Mouse (Mus musculus) hematopoietic stem cell, adult 5-6 weeks (primary cell): Measurements from ENCODE around the gene Snhg11. TPM values are rescaled to one million over a fixed set of nuclear protein-coding genes. Genes with fewer than 3 reads are reported as not detected.
A peak's percentile ranks its signal among the peaks of the same experiment; 100 is the strongest.

Experiments used
- ATAC-seq, 2 experiments: fragments of 125-278 bp in 1 of 2; replicated peaks in 1 of 2; 2 replicates each; pipeline ENCODE4 v1.8.0; 2016 to 2017; ENCODE audit warnings: inconsistent platforms in 2 of 2, mild to moderate bottlenecking in 2 of 2, moderate number of reproducible peaks in 2 of 2, low read depth in 1 of 2, moderate TSS enrichment in 1 of 2; ENCODE audit not compliant: low FRiP score in 2 of 2, poor library complexity in 2 of 2, severe bottlenecking in 2 of 2, insufficient read depth in 1 of 2, low TSS enrichment in 1 of 2
- total RNA-seq: library from RNA; stranded (forward); fragments of 172-1452, 232-1000 nt; gene quantifications from 2 replicates; pipeline ENCODE4 v1.2.3, GENCODE M21; 2017

The Snhg11 gene
- total RNA-seq, result not detected in 2 replicates

GRCm38 (mm10) chr2:158375443-158376122 lies at the start of gene Snhg11:
Gene Snhg11 (plus strand): TSS chr2:158375638.
- ATAC-seq, result peak; percentile 64 to 66

- ATAC-seq, result no peak
Measured at GRCm38 (mm10) chr2:158334356-158334755, 41.1 kb upstream of the Snhg11 start.

- no peak for ATAC-seq
Measured at GRCm38 (mm10) chr2:158337698-158338097, 37.7 kb upstream of the Snhg11 start.

GRCm38 (mm10) chr2:158339948-158340564 lies 35.4 kb upstream of the Snhg11 start:
- ATAC-seq, result peak in 1 of 2 experiments; percentile 73; a peak in 1 of 4 replicates

GRCm38 (mm10) chr2:158341324-158341723 lies 34.1 kb upstream of the Snhg11 start:
- ATAC-seq, result no peak

- ATAC-seq, result peak in 1 of 2 experiments; percentile 54; a peak in 2 of 4 replicates
Measured at GRCm38 (mm10) chr2:158343495-158343894, 31.9 kb upstream of the Snhg11 start.

GRCm38 (mm10) chr2:158346467-158346866 lies 29.0 kb upstream of the Snhg11 start:
- ATAC-seq, result no peak

- peak; percentile 59 to 76; a peak in 3 of 4 replicates for ATAC-seq
Measured at GRCm38 (mm10) chr2:158347868-158348267, 27.6 kb upstream of the Snhg11 start.

- no peak for ATAC-seq
Measured at GRCm38 (mm10) chr2:158352801-158353520, 22.5 kb upstream of the Snhg11 start.

- ATAC-seq, result no peak
Measured at GRCm38 (mm10) chr2:158354348-158355114, 20.9 kb upstream of the Snhg11 start.

GRCm38 (mm10) chr2:158355238-158355637 lies 20.2 kb upstream of the Snhg11 start:
- ATAC-seq, result no peak

- ATAC-seq, result no peak
Measured at GRCm38 (mm10) chr2:158356121-158356520, 19.3 kb upstream of the Snhg11 start.

GRCm38 (mm10) chr2:158359757-158360620 lies 15.4 kb upstream of the Snhg11 start:
- no peak for ATAC-seq

GRCm38 (mm10) chr2:158360873-158361677 lies 14.4 kb upstream of the Snhg11 start:
- peak; percentile 92 to 93 for ATAC-seq

- peak; percentile 6 to 15; a peak in 1 of 4 replicates for ATAC-seq
Measured at GRCm38 (mm10) chr2:158361678-158362320, 13.6 kb upstream of the Snhg11 start.

GRCm38 (mm10) chr2:158364175-158364574 lies 11.3 kb upstream of the Snhg11 start:
- ATAC-seq, result no peak
